Mouse (Mus musculus): ENCODE measurements around the gene Agbl4.

The Agbl4 gene

DNA sequence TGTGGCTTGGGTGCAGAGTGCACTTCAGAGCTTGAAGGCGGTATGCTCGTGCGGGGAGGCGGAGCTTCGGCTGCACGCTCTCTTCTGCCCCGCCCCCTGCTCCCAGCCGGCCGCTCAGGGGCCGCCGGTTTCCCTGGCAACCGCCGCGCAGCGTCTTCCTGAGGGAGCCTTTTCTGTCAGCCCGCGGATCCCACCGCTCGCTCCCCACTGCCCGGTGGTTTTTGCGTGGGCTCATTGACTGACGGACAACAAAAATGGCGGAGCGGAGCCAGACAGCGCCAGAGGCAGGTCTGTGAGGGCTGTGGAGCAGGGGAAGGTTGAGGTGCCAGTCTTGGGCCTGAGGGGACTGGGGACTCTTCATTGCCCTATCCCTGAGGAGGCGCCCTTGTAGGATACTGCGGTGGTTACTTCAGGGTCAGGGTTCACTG is at the start of gene Agbl4:
Gene Agbl4, plus strand, starts transcription at position 44 of the 428 bp plus-strand sequence.
- peak; percentile 84 for DNase-seq

DNA sequence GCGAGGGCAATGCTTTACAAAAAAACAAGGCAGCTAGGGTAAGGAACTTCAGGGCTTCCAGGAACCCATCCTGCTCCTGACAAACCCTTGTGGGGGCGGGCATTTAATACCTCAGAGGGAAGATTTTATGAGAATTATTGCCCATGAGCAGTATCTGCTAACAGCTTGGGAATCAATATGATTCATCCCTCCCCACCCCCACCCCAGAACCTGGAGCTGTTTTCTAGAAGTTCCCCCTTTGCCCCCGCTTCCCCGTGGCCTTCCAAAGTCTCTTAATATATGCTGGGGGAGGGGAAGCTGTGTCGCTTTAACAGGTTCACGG is 46.6 kb upstream of the Agbl4 start:
- DNase-seq = no peak

DNA sequence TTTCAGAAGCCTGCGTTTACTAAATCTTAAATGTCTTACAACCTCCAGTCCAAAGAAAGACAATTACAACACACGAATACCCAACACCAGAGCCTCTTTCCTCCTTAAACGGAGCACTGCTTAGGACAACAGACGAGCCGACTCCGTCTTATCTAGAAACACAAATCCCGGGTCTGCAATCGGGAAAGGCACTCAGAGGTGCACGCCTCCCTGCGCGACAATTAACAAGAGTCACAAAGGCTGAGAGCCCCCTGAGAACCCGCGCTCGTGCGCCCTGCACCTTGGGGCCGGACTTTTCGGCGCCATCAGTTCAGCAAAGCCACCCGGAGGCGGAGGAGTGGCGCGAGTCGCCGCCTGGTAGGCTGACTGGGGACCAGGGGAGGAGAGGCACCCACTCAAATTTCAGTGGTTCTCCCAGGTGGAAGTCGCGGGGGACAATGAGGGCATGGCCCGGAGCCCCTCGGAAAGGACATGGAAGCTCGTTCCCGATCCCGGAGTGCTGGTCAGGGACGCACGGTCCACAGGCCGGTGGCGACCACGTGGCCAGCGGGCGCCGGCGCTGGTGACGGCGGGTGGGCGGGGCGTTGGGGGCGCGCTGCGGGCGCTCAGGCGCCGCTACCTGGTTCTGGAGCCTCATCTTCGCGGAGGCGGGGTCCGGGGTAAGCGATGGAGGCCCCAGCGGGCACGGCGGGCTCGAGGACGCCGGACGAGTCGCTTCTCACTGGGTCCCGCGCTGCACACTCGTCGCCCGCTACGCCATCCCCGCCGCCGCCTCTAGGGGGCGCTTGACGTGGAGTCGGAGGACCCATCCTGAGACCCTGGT is 46.1 kb upstream of the Agbl4 start, which contains the start of gene Elavl4:
Gene Elavl4, minus strand, starts transcription at position 732 of the 823 bp plus-strand sequence.
- DNase-seq = peak; percentile 70

DNA sequence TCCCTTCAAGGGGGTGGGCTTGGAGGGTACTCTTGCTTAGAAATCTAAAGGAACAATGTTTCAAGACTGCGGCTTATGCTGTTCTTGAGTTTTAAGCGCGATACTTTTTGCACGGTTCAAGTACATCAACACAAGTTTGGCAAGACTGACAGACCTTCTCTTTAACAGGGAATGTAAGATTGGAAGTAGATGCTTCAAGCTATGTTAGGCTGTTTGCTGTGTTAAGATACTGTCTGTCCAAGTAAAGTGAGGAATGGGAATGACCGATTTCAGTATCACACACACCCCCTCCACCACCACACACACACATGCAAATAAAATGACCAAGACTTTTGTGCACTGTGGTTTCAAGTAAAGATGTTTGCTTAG is 45.5 kb upstream of the Agbl4 start:
- DNase-seq = no peak

DNA sequence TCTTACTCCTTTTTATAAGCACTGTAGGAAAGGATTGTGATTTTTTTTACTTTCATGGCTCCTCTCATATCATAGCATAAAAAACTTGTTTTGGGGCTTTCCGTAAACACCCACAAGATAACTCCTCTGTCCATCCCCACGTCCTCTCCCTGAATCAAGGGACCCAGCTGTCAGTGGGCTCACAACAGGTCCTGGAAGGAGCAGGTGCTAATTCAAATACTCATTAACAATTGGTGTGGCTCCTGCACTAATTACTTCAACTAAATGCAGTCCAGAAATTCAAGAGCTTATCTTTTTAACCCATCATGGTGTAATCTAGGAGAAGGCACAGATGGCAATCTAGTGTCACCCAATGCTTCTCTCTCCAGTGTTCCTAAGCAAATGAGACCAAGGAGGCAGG is 36.9 kb upstream of the Agbl4 start:
- DNase-seq = no peak

DNA sequence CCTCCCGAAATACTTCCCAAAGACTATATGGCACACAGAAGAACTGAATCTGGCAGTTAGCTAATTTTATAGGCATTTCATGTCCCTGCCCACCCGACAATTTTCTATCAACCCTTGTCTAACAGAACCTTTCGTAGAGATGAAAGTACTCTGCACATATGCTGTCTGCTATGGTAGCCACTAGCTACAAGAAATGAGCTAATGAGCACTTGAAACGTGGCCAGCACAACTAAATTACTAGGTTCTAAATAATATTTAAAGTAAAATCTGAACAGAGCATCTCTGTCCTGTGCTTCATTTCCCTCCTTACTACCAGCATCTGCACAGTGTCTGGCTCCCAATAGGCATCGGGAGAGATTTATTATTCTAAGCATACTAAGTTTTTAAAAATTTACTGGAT is 1.2 kb upstream of the Agbl4 start:
- no peak for DNase-seq

DNA sequence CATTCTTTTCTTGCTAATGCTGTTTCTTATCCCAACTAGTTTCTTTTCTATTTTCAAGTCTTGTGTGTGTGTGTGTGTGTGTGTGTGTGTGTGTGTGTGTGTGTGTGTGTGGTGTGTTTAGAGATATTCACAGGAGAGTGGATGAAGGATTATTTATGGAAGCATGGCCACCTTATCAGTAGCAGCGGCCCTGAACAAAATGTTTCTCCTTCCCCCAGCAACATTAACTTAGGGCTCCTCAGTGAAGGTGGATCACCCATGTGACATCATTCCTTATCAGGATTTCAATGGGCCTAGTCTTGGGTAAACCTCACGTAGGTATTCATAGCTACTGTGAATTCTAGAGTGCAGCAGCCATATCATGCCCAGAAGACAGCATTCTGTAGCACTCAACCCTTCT is 22.8 kb downstream of the Agbl4 start:
- DNase-seq = no peak

DNA sequence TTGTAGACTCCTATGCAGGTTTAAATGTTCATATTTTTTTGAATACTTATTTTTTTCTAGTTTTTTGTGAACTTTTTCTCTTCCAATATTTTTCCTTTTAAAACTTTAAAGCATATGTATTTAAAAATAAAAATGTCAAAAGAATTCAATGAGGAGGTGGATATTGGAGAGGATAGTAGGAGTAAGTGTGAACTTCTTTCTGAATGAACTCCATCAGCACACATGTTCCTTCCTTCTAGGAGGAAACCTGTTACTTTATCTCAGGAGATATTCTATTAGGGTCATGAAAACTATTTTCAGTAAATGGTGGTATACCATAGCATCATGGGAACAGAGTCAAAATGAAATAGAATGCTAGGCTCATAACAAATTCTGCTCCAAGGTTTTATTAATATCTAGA is 30.2 kb downstream of the Agbl4 start:
- DNase-seq = no peak

DNA sequence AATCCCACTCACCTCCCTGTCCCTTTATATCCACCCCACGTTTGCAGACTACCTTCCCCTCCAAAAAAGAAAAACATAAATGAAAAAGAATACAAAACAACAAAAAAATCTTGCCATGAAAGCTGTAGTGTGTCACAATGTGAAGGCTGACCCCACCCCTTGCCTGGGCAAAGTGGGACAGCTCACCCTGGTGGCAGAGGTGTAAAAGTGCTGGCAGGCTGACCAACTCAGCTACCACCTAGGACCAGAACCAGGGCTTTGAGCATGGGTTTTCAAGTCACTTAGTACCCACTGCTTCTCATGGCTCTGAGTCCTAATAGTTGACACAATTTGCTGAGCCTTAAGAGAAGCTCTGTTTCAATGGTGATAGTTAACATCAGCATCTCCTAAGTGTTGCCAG is 96.9 kb downstream of the Agbl4 start:
- peak; percentile 10 for DNase-seq

- no peak for DNase-seq
Measured at GRCm38 (mm10) chr4:110529804-110530203, 132.3 kb downstream of the Agbl4 start.

- no peak for DNase-seq
Measured at GRCm38 (mm10) chr4:110549223-110549622, 151.8 kb downstream of the Agbl4 start.

- DNase-seq = no peak
Measured at GRCm38 (mm10) chr4:110597726-110598283, 200.3 kb downstream of the Agbl4 start.

GRCm38 (mm10) chr4:110641417-110641816 is 244.0 kb downstream of the Agbl4 start:
- no peak for DNase-seq

DNA sequence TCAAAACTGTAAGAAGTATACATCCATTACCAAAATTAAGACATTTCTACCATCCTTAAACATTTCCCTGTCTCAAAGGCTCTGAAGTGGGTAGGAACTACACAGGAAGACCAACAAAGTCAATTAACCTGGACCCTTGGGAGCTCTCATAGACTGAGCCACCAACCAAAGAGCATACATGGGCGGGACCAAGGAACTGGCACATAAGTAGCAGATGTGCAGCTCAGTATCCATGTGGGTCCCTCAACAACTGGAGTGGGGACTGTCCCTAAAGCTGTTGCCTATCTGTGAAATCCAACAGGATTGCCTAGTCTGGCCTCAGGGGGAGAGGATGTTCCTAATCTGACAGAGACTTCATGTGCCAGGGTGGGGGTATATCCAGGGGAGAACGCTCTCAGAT is 265.5 kb downstream of the Agbl4 start:
- DNase-seq = no peak

GRCm38 (mm10) chr4:110674121-110674520 is 276.7 kb downstream of the Agbl4 start:
- DNase-seq = no peak

DNA sequence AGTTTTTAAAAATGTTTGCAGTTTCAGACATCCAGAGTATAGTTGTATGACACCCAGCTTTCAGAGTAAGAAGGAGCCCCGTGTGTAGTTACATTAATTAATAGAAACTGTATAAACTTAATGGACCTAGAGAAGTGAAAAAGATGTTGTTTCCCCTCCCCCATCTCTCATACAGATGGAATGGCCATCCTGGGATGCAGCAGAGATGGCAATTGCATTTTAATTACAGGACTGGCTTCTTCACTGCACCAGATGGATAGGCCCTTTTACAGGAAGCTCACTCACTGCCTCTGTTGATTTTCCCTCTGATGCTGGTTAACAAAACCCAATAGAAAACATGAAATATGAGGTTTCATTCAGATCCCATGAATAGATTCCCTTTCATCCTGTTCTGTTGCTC is 337.7 kb downstream of the Agbl4 start:
- no peak for DNase-seq

- no peak for DNase-seq
Measured at GRCm38 (mm10) chr4:110757941-110758340, 360.5 kb downstream of the Agbl4 start.

GRCm38 (mm10) chr4:110788596-110788995 is 391.1 kb downstream of the Agbl4 start:
- no peak for DNase-seq

DNA sequence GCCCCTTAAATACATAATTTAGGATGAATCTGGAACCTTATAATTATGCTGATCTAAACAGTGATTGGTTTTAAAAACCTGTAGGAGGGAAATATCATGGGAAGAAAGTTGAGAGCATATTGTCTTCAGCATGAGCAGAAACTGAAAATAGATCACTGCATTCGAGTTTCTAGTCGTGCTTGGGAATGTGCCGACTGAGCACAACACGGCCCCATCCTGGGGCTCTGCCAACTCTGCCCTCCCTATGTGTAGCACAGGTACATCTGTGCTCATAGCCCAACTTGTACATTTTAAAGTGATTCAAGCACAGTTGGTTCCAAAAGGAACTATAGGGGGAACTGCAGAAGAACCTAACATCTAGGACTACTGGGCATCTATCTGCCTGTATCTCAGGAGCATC is 402.4 kb downstream of the Agbl4 start:
- peak; percentile 9 for DNase-seq

- DNase-seq = no peak
Measured at GRCm38 (mm10) chr4:110810947-110811346, 413.5 kb downstream of the Agbl4 start.

- no peak for DNase-seq
Measured at GRCm38 (mm10) chr4:110832776-110833175, 435.3 kb downstream of the Agbl4 start.

- DNase-seq = no peak
Measured at GRCm38 (mm10) chr4:110879719-110880443, 482.4 kb downstream of the Agbl4 start.

DNA sequence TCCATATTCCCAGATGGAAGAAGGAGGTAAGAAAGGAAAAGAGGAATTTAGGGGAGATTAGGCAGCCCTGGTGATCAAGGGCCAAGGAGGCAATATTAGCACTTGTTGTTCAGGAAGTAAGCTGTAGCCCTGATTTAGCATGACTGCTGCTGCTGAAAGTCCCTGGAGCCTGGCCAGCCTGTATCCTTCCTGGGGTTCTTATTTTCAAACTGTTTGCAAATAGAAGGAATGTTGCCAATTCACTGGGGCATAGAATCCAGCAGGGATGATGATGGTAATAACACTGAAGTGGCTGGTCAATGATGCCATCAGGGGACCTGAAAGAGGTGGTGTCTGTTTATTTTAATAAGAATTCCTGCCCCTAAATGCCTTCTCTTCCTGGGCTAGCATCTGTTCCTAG is 518.6 kb downstream of the Agbl4 start:
- DNase-seq = peak; percentile 17

DNA sequence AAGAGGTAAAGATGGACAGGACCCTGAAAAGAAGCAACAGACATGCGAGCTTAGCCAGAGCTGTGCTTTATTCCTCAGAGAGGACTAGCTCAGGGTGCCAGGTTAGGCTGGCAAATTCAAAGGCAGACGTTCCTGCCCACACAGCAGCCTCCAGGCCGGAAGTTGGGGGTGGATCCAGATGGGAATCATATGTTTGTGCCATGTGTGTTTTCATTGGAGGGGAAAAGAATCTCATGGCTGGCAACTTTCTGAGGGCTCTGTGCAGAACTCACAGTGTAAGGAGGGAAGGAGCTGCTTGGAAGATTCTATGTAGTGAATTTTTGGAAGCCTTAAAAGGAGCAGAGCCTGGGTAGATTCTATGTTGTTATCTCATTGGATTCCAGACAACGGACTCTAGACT is 519.1 kb downstream of the Agbl4 start:
- DNase-seq = no peak
